Mouse (Mus musculus) C2C12 (cell line): Measurements from ENCODE around the gene Surf6.

Experiments used
- CEBPB ChIP-seq: IDR thresholded peaks from one replicate; pipeline ENCODE4 v1.6.1; 2011; ENCODE audit warnings: low read depth, mild to moderate bottlenecking, control low read depth, moderate library complexity
- CTCF ChIP-seq: IDR thresholded peaks from one replicate; pipeline ENCODE4 v1.5.1; 2011; ENCODE audit not compliant: control insufficient read depth, insufficient read depth, insufficient read length
- USF1 ChIP-seq: IDR thresholded peaks from one replicate; pipeline ENCODE4 v1.6.1; 2011; ENCODE audit warnings: low read depth, mild to moderate bottlenecking, control low read depth, moderate library complexity

DNA sequence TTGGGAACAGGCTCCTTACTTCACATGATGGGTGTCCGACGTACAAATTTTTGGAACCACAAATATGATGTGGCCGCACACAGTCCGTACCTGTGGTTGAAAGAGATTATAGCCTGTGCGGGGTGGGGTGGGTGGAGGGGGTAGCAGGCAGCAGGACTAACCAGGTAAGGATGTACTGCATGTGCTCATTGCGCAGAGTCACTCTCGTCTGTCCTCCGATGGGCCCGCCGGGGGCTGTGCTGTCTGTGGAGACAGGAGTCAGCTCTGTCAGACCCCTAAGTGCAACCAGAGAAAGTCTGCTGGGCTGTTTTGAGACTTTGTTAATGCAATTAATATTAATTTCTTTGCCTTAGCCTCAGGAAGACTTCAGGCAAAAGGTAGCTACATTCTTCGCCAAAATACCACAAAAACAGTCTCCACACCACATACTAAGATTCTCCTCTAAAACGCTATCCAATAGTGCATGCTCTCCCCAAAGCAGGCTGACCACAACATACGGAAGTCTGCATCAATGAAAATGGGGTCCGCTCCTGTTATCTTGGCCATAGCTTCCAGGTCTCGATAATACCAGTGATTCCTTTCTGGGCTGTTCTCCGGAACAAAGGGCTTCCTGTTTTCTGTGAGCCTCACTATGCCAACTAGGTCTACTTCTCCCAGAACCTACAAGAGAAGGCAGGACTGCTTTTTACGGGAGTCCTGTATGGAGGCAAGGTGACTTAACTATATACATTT is 10.9 kb upstream of the Surf6 start:
- TF ChIP-seq CTCF (no peak), USF1 (no peak), CEBPB (no peak)
